Mouse (Mus musculus) C2C12 (cell line): Measurements from ENCODE around the gene Txnrd2.

Experiments used
- CEBPB ChIP-seq: IDR thresholded peaks from one replicate; pipeline ENCODE4 v1.6.1; 2011; ENCODE audit warnings: low read depth, mild to moderate bottlenecking, control low read depth, moderate library complexity
- CTCF ChIP-seq: IDR thresholded peaks from one replicate; pipeline ENCODE4 v1.5.1; 2011; ENCODE audit not compliant: control insufficient read depth, insufficient read depth, insufficient read length
- MAX ChIP-seq: IDR thresholded peaks from one replicate; pipeline ENCODE4 v1.6.1; 2011; ENCODE audit warnings: mild to moderate bottlenecking, control low read depth
- USF1 ChIP-seq: IDR thresholded peaks from one replicate; pipeline ENCODE4 v1.6.1; 2011; ENCODE audit warnings: low read depth, mild to moderate bottlenecking, control low read depth, moderate library complexity

GRCm38 (mm10) chr16:18400472-18401216 is 25.5 kb upstream of the Txnrd2 start:
- no peak for TF ChIP-seq MAX
- no peak for TF ChIP-seq CTCF
- no peak for TF ChIP-seq CEBPB
- TF ChIP-seq USF1 = no peak
